Mouse (Mus musculus) gastrocnemius, postnatal 36 days (tissue): ENCODE data around the gene Lgals4. TPM values are rescaled to one million over a fixed set of nuclear protein-coding genes. Genes with fewer than 3 reads are reported as not detected.
"Not testable (repeated sequence)": the region's sequence is repeated elsewhere in the genome, so short reads cannot be mapped to it uniquely, and the experiment has no call there.

Experiments used
- DNase-seq, 2 experiments: peaks; one replicate each; pipeline ENCODE4 v3.0.0; 2022
- intact Hi-C: fragments of 180-260 bp; cut with DNase I; formaldehyde crosslinking; loops from one replicate; pipeline ENCODE4 v1.15.1; 2025
- total RNA-seq, 2 experiments: library from RNA; stranded (reverse); gene quantifications; 2 replicates each; pipeline ENCODE4 v1.2.3; 2021

Lgals4 gene
- total RNA-seq, 2 experiments from 2014 or later, result 2.5 to 3.1 TPM

GRCm38 (mm10) chr7:28859953-28860352, 26.3 kb downstream of the Lgals4 start:
- DNase-seq, result no peak
- intact Hi-C loops, result no loop called here

- no peak for DNase-seq
- intact Hi-C loops, result no loop called here
Observed at GRCm38 (mm10) chr7:28860898-28861297, 27.2 kb downstream of the Lgals4 start.

GRCm38 (mm10) chr7:28862817-28863499, 29.3 kb downstream of the Lgals4 start:
- intact Hi-C loops, result no loop called here
- no peak for DNase-seq

- intact Hi-C loops, result no loop called here
- no peak for DNase-seq
Observed at GRCm38 (mm10) chr7:28863540-28863939, 29.9 kb downstream of the Lgals4 start, which contains the start of gene Lgals7. Gene Lgals7 (plus strand): TSS chr7:28863853.

- intact Hi-C loops, result no loop called here
- no peak for DNase-seq
Observed at GRCm38 (mm10) chr7:28864288-28864750, 30.7 kb downstream of the Lgals4 start.

- intact Hi-C loops, result loop anchor here (2.0 kb wide), 1 partner anchor 69 kb away; no protein-coding TSS in a partner anchor
- peak; percentile 68 to 80 for DNase-seq
Observed at GRCm38 (mm10) chr7:28865481-28866300, 32.0 kb downstream of the Lgals4 start.

GRCm38 (mm10) chr7:28866769-28867507, 33.3 kb downstream of the Lgals4 start:
- no peak for DNase-seq
- intact Hi-C loops, result loop anchor here (2.0 kb wide), 1 partner anchor 70 kb away; no protein-coding TSS in a partner anchor

- peak; percentile 73 to 75 for DNase-seq
- intact Hi-C loops, result loop anchor here (2.0 kb wide), 1 partner anchor 71 kb away; no protein-coding TSS in a partner anchor
Observed at GRCm38 (mm10) chr7:28867508-28868340, 34.1 kb downstream of the Lgals4 start.

GRCm38 (mm10) chr7:28870901-28871664, 37.4 kb downstream of the Lgals4 start:
- no peak for DNase-seq
- intact Hi-C loops, result no loop called here

GRCm38 (mm10) chr7:28874565-28874964, 40.9 kb downstream of the Lgals4 start:
- no peak for DNase-seq
- intact Hi-C loops, result no loop called here

GRCm38 (mm10) chr7:28876099-28876498, 42.4 kb downstream of the Lgals4 start:
- DNase-seq, result no peak
- intact Hi-C loops, result no loop called here

GRCm38 (mm10) chr7:28877155-28877554, 43.5 kb downstream of the Lgals4 start:
- no peak for DNase-seq
- intact Hi-C loops, result no loop called here

GRCm38 (mm10) chr7:28877856-28878255, 44.2 kb downstream of the Lgals4 start:
- intact Hi-C loops, result no loop called here
- DNase-seq, result no peak

- no peak for DNase-seq
- intact Hi-C loops, result no loop called here
Observed at GRCm38 (mm10) chr7:28879606-28880005, 46.0 kb downstream of the Lgals4 start.

- intact Hi-C loops, result no loop called here
- DNase-seq, result no peak
Observed at GRCm38 (mm10) chr7:28880554-28880953, 46.9 kb downstream of the Lgals4 start.

- no peak for DNase-seq
- intact Hi-C loops, result no loop called here
Observed at GRCm38 (mm10) chr7:28881199-28881598, 47.5 kb downstream of the Lgals4 start, which contains the start of gene Capn12. Gene Capn12 (plus strand): TSS chr7:28881422.

GRCm38 (mm10) chr7:28883039-28883438, 49.4 kb downstream of the Lgals4 start:
- DNase-seq, result no peak
- intact Hi-C loops, result no loop called here

GRCm38 (mm10) chr7:28883704-28884103, 50.0 kb downstream of the Lgals4 start:
- DNase-seq, intact Hi-C loops: not testable (repeated sequence)

GRCm38 (mm10) chr7:28886486-28886885, 52.8 kb downstream of the Lgals4 start:
- no peak for DNase-seq
- intact Hi-C loops, result no loop called here
